Mouse (Mus musculus) spleen, postnatal 36 days (tissue): Measurements from ENCODE around the gene Foxf1.

Source experiments
- DNase-seq, 2 experiments: peaks; one replicate each; pipeline ENCODE4 v3.0.0; 2022; ENCODE audit warnings: low spot score in 2 of 2, mixed read lengths in 1 of 2

Foxf1 gene

DNA sequence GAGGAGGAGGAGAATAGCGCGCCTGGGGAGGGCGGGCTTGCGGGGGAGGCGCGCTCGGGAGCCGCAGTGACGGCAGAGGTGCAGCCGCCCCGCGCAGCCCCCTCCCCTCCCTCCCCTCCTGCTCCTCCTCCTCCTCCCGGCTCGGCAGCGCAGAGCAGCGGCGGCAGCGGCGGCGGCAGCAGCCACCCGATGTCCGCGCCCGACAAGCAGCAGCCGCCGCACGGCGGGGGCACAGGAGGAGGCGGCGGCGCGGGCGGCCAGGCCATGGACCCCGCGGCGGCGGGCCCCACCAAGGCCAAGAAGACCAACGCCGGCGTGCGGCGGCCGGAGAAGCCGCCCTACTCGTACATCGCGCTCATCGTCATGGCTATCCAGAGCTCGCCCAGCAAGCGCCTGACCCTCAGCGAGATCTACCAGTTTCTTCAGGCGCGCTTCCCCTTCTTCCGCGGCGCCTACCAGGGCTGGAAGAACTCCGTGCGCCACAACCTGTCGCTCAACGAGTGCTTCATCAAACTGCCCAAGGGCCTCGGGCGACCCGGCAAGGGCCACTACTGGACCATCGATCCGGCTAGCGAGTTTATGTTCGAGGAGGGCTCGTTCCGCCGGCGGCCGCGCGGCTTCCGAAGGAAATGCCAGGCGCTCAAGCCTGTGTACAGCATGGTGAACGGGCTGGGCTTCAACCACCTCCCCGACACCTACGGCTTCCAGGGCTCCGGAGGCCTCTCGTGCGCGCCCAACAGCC, at the start of gene Foxf1:
Gene Foxf1, plus strand, starts transcription at position 177 of the 742 bp plus-strand sequence.
- DNase-seq, result no peak

DNA sequence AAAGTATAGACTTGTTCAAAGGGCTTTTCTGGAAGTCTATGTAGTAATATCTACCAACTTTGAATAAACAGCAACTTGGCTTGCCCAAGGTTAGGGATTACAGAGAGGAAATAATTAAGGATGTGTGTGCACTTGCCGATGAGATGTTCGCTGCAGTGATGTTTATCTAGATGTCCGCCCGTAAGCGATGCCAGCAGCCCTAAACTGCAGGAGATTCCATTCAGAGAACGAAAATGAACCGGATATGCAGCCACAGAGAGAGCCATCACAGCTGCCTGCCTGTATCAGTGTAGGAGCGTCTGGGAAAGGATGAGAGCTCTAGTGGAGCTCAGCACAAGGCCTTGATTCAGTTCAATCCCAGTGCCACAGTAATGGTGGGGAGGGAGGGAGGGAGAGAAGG, 48.6 kb upstream of the Foxf1 start:
- no peak for DNase-seq

DNA sequence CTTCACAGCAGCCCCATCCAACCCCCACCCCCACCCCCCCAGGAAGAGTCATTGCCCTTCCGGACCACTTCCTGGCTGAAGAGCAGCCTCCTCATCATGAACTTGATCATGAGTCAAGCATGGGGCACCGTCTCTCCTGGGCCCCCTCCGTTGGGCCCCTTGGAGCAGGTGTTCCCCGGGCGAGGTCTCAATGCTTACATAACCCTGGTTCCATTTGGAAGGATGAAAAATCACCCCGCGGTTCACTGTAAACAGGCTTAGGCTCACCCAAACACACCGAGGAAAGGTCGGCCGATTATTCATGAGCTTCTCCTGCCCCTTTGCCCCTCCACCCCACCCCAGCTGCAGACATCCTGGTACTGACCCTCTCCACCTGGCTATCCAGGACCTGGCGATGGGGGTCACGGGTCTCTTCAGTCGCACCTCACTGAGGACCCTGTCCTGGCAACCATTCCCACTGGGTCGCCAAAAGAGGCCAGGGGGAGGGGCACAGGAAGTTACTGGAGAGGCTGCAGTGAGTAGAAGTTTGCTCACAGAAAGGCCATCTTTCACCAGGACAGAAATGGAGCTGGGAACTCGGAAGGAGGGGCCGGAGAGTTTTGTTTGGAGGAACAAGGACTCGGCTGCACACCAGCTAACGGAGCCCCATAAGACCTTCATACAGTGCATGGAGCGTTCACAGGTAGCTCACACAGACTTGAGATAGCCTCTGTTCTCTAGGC, 40.3 kb upstream of the Foxf1 start:
- DNase-seq, result no peak

DNA sequence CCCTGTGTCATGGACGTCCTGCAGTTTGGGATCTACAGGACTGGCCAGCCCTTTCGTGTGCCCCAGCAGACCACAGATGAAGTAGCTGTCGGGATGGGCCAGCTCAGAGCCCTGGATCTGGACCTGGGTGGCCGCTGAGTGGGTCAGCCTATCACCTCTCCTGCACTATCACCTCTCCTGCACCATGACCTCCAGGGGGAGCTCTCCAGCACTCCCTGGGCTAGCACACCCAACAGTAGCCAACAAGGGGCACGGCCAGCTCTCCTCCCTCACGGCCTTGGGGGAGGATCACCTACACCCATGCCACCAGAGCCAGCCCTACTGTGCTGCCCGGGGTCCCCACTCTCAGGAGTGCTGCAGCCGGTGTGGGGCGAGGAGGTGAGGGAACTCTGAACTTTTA, 36.7 kb upstream of the Foxf1 start:
- no peak for DNase-seq

DNA sequence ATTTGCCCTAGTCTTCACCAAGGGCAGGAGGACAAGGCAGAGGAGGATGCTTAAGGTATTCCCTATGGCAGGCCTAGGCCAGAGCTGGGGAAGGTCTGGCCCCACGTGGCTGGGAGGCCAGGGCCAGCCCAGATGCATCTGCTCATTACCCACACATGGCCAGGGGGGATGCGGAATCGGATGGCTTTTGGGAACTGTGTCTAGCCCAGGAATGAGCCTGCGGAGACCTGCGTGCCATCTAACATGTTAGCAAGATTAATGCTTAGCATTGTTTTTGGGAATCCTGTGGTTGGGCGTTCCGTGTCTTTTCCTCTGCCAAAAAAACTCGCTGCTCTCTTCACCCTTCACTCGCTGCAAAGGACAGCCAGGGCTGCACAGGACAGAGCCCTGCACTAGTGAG, 26.1 kb upstream of the Foxf1 start:
- DNase-seq, result no peak

DNA sequence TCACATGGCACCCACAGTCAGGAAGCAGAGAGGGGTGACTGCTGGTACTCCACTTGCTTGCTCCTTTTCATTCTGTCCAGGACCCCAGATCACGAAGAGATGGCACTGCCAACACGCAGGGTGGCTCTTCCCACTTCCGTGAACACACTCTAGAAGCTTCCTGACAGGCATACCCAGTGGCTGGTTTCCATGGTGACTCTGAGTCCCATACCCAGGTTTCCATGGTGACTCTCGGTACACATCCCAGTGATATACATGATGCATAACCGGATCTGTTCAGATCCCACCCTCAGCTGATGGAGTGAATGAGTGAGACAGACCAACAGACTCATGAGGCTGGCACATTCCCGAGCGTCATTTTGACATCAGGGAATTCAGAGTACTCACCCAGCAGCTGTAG, 25.1 kb upstream of the Foxf1 start:
- DNase-seq, result no peak

DNA sequence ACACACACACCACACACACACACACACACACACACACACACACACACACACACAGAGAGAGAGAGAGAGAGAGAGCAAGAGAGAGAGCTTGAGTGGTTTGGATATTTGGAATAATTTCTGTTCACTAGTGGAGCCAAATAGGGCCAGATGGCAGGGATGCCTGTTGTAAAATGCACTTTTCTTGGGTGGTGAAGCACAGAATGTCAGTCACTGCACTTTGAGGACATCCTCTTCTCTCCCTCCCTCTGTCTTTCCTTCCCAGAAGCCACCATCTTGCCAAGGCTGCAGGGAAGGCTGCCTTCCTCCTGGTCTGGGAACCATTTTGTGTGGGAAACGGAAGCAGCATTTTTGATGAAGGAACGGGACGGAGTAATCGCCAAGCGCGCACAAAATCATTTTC, 21.7 kb upstream of the Foxf1 start:
- DNase-seq, result no peak

DNA sequence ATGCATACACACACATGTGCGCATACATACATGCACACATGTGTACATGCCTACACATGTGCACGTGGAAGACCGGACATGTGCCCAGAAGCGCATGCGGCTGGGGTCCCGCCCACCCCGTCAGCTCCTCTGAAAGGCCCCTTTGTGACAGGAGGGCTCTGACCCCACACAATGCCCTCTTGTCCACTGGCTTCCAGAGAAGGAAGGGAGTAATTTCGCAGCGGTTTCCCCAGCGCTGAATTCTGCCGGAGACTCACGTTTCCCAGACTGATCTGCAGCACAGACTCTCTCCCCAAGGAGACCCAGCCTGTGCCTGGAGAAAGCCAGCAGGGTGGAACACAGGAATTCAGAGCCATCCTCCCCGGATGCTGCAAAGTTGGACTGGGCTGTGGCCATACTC, 20.5 kb upstream of the Foxf1 start:
- no peak for DNase-seq

DNA sequence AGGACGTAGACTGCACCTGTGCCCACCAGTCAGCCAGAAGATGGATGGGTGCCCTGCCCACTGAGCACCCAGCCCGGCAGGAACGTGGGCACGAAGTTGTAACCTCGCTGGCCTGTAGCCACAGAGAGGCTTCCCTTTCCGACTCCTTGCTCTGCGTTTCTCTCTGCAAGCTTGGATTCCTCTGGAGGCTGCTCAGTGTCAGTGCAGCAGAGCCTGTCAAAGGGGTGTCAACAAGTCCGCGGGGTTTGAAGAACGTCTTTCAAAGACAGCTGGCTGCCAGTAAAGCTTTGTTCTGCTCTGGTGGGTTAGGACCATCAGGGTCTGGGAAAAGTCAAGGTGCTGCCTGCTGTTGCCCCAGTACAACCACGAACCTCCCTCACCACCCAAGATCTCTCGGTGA, 12.7 kb upstream of the Foxf1 start:
- no peak for DNase-seq

DNA sequence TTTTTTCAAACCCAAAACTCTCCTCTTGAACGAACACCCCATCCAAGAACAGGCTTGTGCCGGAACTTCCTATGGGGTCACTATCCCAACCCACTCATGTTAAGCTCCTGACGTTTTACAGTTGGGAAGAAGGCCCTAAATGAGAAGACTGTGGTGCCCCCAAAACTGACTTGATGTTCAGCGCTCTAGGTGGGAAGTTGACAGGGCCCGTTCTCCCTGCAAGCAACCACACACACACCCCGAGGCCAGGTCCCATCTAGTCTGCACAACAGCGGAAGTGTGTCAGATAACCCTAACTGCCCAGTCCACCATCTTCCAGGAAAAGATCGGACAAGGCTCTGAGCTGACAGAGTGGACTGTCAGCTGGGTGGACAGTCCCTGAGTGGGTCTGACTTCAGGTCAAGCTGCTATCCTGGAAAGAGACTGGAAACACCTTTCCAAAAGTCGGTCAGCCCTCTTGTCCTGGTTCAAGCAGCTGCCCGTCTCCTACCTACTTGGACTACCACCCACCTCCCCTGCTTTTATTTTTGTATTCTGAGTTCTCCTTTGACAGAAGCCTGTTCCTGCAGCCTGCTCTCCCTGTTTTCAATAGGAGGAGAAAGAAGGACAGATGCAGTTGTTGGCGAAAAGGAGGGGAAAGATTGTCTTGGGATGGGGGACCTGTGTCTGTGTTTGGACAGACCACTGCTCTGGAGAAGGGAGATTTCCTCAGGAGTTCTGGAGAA, 11.6 kb upstream of the Foxf1 start:
- DNase-seq, result no peak

DNA sequence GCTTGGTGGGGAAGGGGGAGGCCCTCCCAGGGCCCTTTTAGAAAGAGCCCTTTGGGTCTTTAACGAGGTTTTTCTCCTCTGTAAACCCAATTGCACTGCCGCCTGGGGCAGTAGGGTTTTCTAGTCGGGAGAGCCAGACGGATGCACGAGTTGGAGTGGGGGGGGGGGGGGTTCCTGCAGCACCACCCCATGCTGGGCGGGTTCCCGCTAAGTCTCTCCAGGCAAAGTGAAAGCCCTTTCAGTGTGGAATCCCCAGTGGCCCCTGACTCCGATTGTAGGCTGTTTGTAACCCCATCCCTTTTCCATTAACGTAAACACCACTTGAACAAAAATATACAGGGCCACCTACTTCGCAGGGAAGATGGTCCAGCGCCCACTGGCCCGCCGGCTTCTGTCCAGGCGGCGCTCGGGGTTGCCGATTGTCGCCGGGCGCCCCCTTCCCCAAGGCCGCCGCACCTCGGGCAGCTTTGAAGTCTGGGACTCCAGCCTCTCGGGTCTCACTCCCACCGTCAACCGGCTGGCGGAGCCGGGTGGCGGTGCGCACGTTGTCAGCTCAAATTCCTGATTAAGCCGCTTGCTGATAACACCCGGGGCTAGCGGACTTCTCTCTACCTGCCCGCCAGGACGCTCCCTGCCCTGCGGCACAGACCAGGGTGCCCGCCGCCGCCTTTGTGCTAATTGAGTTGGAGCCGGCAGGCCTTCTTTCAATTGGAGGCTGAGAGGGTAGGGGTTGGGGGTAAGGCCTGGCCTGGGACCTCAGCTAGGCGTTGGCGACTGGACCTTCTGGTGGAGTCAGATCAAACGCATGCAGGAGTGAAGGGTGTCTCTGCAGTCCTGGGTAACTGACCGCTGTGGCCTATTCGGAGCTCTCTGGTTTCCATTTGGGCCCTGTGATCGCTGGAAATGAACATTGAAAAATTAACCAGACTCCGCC, 10.7 kb upstream of the Foxf1 start:
- DNase-seq, result no peak

DNA sequence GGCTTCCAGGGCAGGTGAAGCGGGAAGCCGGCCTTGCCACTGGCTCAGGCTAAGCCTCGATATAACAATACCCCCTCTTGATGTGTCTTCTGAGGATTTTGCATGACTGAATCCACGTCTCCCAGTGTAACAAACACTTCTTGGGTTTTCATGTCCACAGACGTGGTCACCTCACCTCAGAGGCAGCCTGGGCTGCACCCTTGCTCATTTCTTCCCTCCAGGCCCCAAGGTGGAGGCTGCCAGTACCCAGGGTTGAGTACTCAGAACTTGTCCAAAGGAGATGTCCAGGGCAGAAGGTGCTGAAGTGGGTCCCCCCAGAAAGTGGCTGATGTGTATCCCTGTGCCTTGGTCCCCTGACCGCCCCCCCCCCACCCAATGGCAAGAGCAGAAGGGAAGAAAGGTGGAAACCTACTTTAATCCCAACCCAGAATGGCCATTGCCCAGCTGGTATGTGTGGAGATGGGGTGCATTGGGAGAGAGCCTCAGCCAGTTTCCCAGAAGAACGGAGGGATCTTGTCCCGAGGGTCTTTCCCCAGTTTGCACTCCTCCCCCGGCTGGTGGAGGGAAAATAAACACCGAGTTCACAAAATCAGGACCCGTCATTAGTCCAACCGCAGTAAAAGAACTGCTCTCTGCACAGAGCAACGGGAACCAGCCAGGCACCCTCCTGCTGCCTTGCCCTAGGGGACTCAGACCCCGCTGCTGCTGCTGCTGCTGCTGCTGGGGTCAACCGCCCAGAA, 9.9 kb upstream of the Foxf1 start:
- no peak for DNase-seq

DNA sequence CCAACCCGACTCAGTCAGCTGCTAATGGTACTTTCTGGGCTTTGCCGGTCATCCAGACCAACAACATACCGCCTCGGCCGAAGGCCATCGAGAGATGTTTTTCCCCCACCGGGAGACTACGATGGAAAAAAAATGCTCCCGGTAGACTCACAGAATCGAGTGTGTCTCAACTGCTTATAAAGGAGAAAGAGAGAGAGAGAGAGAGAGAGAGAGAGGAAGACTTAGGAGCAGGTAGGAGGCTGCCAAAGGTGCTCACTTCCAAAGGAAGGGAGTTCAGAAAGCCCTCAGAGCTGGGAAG, 9.4 kb upstream of the Foxf1 start:
- no peak for DNase-seq

DNA sequence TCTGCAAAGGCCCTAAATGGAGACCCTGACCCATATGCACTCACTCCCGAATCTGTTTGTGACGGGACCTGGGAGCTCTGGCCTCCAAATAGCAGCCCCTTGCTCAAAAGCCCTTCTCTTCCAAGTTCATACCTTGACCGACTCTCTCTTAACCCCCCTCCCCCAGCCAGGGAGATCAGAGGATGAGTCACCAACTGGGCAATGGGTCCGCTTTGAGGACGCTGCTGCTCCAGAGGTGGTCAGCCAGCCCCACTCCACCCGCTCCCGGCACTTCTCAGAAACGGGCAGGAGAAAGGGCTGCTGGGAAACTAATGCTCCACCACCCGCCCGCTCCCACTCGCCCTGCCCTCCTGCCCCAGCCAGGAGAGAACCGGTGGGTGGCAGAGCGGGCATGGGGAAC, 8.2 kb upstream of the Foxf1 start:
- DNase-seq, result no peak

DNA sequence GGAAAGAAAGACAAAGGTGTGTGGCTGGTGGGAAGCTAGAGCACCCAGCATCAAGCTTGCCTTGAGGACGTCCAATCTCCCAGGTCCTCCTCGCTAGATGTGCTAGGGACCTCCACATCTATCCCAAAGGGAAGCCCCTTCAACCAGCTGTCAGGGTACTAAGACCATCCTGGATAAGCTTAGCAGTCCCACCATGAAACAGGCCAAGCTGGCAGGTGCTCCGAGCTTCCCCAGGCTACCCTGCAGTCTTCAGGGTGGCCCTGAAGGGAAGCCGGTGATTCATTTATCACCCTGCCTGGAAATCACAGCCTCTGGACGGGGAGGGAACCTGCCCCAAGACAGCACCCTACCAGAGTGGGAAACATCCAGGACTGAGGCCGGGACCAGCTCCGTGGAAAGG, 7.6 kb upstream of the Foxf1 start:
- DNase-seq, result no peak

DNA sequence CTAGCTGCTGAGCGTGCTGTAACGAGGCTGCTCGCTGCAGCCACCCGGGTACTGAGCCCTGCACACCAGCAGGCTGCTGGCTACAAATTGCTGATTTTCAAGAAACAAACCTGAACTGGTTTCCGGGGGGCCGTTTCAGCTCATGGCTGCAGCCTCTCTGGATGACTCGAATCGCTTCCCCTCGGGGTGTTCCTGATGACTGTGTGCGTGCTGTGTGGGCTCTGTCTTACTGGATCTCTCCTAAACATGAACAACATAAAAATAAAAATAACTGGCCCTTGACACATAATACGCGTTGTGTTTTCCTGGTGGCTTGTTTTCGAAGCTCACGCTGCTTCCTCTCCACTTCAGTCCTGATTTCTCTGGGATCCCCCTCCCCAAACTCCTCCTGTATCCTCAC, 5.5 kb upstream of the Foxf1 start:
- no peak for DNase-seq

DNA sequence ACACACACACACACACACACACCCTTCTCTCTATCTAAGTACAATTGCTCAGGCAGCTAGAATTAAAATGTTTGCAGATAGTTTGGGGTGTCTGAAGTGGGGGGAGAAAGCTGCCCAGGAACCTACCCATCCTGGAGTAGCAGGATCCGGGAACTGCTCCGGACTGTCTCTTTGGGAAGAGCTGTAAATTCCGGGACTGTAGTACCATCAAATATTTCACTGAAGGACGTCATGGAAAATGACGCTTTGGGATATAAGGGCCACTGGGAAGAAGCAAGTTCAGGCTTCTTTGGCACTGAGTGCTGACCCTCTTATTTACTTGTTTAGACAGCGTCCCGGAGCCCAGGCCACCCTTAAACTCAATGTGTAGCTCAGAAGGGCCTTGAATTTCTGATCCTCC, 5.0 kb upstream of the Foxf1 start:
- DNase-seq, result no peak

DNA sequence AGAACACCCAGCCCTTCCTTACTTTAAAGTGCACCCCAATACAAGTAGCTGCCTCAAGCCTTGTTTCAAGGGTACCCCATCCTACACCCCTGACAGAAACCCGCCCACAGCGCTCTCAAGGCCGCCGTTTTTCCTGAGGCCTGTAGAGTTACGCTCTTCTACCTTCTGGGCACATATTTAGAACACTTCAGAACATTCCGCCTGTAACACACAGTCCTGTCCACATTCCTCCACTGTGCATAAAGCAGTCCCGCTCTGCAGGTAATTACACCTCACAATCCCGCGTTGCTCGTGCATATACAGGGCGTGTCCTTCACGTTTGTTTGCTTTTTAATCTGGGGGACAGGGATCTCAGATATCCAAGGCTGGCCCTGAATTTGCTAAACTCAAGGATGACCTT, 4.2 kb upstream of the Foxf1 start:
- DNase-seq, result no peak

DNA sequence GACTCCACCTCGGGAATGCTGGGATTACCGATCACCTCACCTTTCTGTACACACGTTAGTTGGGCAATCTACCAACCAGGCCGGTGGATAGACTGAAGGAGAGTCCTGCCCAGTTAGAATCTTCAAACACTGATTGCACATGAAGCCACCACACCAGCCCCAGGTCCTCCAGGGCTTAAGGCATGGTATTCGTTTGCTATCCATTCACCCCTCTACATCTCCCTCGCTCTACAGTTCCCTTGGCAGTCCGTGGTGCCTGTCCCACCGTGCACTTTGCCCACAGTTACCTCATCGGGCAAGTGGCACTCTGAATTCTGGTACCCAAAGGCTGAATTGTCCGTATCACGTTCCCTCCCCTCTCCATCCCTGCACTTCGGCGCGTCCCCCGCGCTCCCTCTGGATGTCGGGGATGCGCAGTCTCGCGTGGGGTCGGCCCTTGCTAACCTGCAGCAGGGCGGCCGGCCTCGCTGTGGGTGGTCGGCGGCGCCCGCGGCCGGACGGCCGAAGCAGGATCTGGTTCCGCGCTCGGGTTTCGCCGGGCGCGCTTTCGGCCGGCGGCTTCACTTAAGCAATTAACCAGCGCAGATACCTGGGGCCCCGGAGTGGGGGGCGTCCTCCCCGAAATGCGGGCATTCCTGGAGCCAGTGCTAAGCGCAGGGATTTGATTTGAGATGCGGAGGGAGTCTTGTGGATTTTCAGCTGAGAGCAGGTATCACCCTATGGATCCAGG, 3.7 kb upstream of the Foxf1 start:
- DNase-seq, result no peak

DNA sequence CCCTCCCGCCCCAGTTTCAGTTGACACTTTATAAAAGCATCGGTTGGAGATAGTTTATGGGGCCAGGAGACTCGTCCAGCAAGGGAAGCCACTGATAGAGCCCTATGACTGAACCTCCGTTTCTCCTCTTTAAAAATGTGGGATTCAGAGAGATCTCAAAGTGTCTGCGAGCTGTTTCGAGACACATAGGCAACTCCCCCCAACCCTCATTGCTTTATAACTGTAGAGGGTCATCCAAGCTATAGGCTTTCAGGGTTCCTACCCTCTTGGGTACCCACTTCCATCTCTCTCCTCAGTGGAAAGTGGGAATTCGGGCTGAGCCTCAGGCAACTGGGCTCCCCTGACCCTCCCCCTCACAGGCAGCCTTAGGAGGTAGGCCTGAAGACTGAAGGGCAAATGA, 2.8 kb upstream of the Foxf1 start:
- no peak for DNase-seq
